Mouse (Mus musculus): ENCODE data around the gene Slc16a4.

The Slc16a4 gene

GRCm38 (mm10) chr3:107290764-107291381 is at the start of gene Slc16a4:
Gene Slc16a4, plus strand, starts transcription at chr3:107291230.
- DNase-seq (ENCODE audit: low spot score in 2 of 2), result peak in 1 of 2 experiments; percentile 15

GRCm38 (mm10) chr3:107241389-107242094 is 49.5 kb upstream of the Slc16a4 start:
- DNase-seq (ENCODE audit: low spot score in 2 of 2), result no peak

GRCm38 (mm10) chr3:107246876-107247275 is 44.2 kb upstream of the Slc16a4 start:
- DNase-seq (ENCODE audit: low spot score in 2 of 2), result no peak

- no peak for DNase-seq (ENCODE audit: low spot score in 2 of 2)
These were observed 42.0 kb upstream of the Slc16a4 start for GRCm38 (mm10) chr3:107249042-107249441.

- DNase-seq (ENCODE audit: low spot score in 2 of 2), result no peak
These were observed 40.7 kb upstream of the Slc16a4 start for GRCm38 (mm10) chr3:107250320-107250719.

GRCm38 (mm10) chr3:107252035-107252434 is 39.0 kb upstream of the Slc16a4 start:
- DNase-seq (ENCODE audit: low spot score in 2 of 2), result no peak

GRCm38 (mm10) chr3:107253925-107254324 is 37.1 kb upstream of the Slc16a4 start:
- no peak for DNase-seq (ENCODE audit: low spot score in 2 of 2)

GRCm38 (mm10) chr3:107255992-107256391 is 35.0 kb upstream of the Slc16a4 start:
- no peak for DNase-seq (ENCODE audit: low spot score in 2 of 2)

GRCm38 (mm10) chr3:107256724-107257123 is 34.3 kb upstream of the Slc16a4 start:
- no peak for DNase-seq (ENCODE audit: low spot score in 2 of 2)

- peak in 1 of 2 experiments; percentile 37 for DNase-seq (ENCODE audit: low spot score in 2 of 2)
These were observed 33.1 kb upstream of the Slc16a4 start for GRCm38 (mm10) chr3:107257924-107258323.

GRCm38 (mm10) chr3:107260956-107261850 is 29.8 kb upstream of the Slc16a4 start:
- DNase-seq (ENCODE audit: low spot score in 2 of 2), result peak in 1 of 2 experiments; percentile 47

GRCm38 (mm10) chr3:107261851-107262165 is 29.2 kb upstream of the Slc16a4 start:
- DNase-seq (ENCODE audit: low spot score in 2 of 2), result peak in 1 of 2 experiments; percentile 8

GRCm38 (mm10) chr3:107266814-107267345 is 24.1 kb upstream of the Slc16a4 start:
- no peak for DNase-seq (ENCODE audit: low spot score in 2 of 2)

- no peak for DNase-seq (ENCODE audit: low spot score in 2 of 2)
These were observed 18.6 kb upstream of the Slc16a4 start for GRCm38 (mm10) chr3:107272433-107272832.

- peak; percentile 61 to 81 for DNase-seq (ENCODE audit: low spot score in 2 of 2)
These were observed 17.2 kb upstream of the Slc16a4 start for GRCm38 (mm10) chr3:107273820-107274219.

GRCm38 (mm10) chr3:107275351-107275750 is 15.7 kb upstream of the Slc16a4 start:
- DNase-seq (ENCODE audit: low spot score in 2 of 2), result no peak

- DNase-seq (ENCODE audit: low spot score in 2 of 2), result no peak
These were observed 15.0 kb upstream of the Slc16a4 start for GRCm38 (mm10) chr3:107275996-107276395.

GRCm38 (mm10) chr3:107276626-107277025 is 14.4 kb upstream of the Slc16a4 start:
- DNase-seq (ENCODE audit: low spot score in 2 of 2), result no peak

- peak; percentile 92 to 95 for DNase-seq (ENCODE audit: low spot score in 2 of 2)
These were observed 12.4 kb upstream of the Slc16a4 start, which contains the start of gene Lamtor5 for GRCm38 (mm10) chr3:107278479-107279269. Gene Lamtor5, plus strand, starts transcription at chr3:107278858.

GRCm38 (mm10) chr3:107286123-107286522 is 4.9 kb upstream of the Slc16a4 start:
- no peak for DNase-seq (ENCODE audit: low spot score in 2 of 2)

GRCm38 (mm10) chr3:107287346-107287745 is 3.7 kb upstream of the Slc16a4 start:
- DNase-seq (ENCODE audit: low spot score in 2 of 2), result no peak
